Mouse (Mus musculus) spleen, embryonic (tissue): Measurements from ENCODE around the gene Tdrkh.

Source experiments
- CTCF ChIA-PET: fragments of 350-600 bp; sonication (Branson Sonifier 250); formaldehyde crosslinking; loops from one replicate; lab custom pipeline; 2022; lab: Charles Lee

Gene Tdrkh

GRCm38 (mm10) chr3:94413031-94413679, at the start of gene Tdrkh:
Tdrkh (plus strand) TSS chr3:94413273.
- CTCF ChIA-PET, result no interaction called here

- CTCF ChIA-PET, result no interaction called here
These were observed 49.6 kb upstream of the Tdrkh start for GRCm38 (mm10) chr3:94363291-94364153.

- CTCF ChIA-PET, result no interaction called here
These were observed 48.9 kb upstream of the Tdrkh start for GRCm38 (mm10) chr3:94364154-94364526.

- CTCF ChIA-PET, result no interaction called here
These were observed 46.3 kb upstream of the Tdrkh start for GRCm38 (mm10) chr3:94366761-94367160.

GRCm38 (mm10) chr3:94367511-94367910, 45.6 kb upstream of the Tdrkh start:
- CTCF ChIA-PET, result no interaction called here

- CTCF ChIA-PET, result no interaction called here
These were observed 44.4 kb upstream of the Tdrkh start for GRCm38 (mm10) chr3:94368631-94369030.

- CTCF ChIA-PET, result no interaction called here
These were observed 43.4 kb upstream of the Tdrkh start for GRCm38 (mm10) chr3:94369709-94370108.

GRCm38 (mm10) chr3:94371637-94372036, 41.4 kb upstream of the Tdrkh start:
- CTCF ChIA-PET, result no interaction called here

- CTCF ChIA-PET, result no interaction called here
These were observed 41.0 kb upstream of the Tdrkh start for GRCm38 (mm10) chr3:94372038-94372437.

- CTCF ChIA-PET, result no interaction called here
These were observed 40.4 kb upstream of the Tdrkh start, which contains the start of gene Rorc for GRCm38 (mm10) chr3:94372641-94373040. Rorc (plus strand) TSS chr3:94372794.

GRCm38 (mm10) chr3:94373090-94373489, 40.0 kb upstream of the Tdrkh start:
- CTCF ChIA-PET, result no interaction called here

GRCm38 (mm10) chr3:94373597-94374011, 39.5 kb upstream of the Tdrkh start:
- CTCF ChIA-PET, result no interaction called here

- CTCF ChIA-PET, result interaction anchor here (0.7 kb wide), 1 partner anchor 9 kb away, joined by 9 read pairs; no protein-coding TSS in a partner anchor
These were observed 38.4 kb upstream of the Tdrkh start for GRCm38 (mm10) chr3:94374636-94375035.

- CTCF ChIA-PET, result interaction anchor here (0.7 kb wide), 1 partner anchor 9 kb away, joined by 9 read pairs; no protein-coding TSS in a partner anchor
These were observed 37.9 kb upstream of the Tdrkh start for GRCm38 (mm10) chr3:94375146-94375545.

GRCm38 (mm10) chr3:94375861-94376260, 37.2 kb upstream of the Tdrkh start:
- CTCF ChIA-PET, result no interaction called here

- CTCF ChIA-PET, result no interaction called here
These were observed 35.8 kb upstream of the Tdrkh start for GRCm38 (mm10) chr3:94377028-94377923.

- CTCF ChIA-PET, result no interaction called here
These were observed 33.1 kb upstream of the Tdrkh start for GRCm38 (mm10) chr3:94379831-94380510.

- CTCF ChIA-PET, result no interaction called here
These were observed 30.8 kb upstream of the Tdrkh start for GRCm38 (mm10) chr3:94382308-94382707.

- CTCF ChIA-PET, result no interaction called here
These were observed 29.6 kb upstream of the Tdrkh start for GRCm38 (mm10) chr3:94383476-94383875.

- CTCF ChIA-PET, result no interaction called here
These were observed 26.4 kb upstream of the Tdrkh start for GRCm38 (mm10) chr3:94386671-94387070.

- CTCF ChIA-PET, result no interaction called here
These were observed 25.7 kb upstream of the Tdrkh start for GRCm38 (mm10) chr3:94387391-94387790.
